Mouse (Mus musculus): ENCODE data around the gene Btbd35f29. TPM values are rescaled to one million over a fixed set of nuclear protein-coding genes. Genes with fewer than 3 reads are reported as not detected.
"Not testable (repeated sequence)": the region's sequence is repeated elsewhere in the genome, so short reads cannot be mapped to it uniquely, and the experiment has no call there.

The Btbd35f29 gene
- not detected in 2 replicates for polyA plus RNA-seq (2012; rRNA removed)

DNA sequence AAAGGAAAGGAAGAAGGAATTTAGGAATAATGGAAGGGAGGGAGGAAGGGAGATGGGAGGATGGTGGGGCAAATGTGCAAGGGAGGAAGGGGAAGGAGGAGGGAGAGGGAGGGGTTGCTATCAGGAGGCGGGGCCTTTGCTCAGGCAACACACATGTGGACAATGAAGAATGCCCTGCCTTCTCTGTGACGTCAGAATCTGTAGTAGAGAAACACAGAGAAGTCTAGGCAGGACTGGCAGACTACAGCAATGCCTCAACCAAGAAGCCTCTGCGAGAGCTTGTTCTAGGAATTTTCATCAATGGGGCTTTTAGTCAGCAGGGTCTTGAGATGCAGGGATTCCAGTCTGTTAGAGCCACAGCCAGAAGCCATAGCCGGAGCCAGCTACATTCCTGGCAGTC is at the start of gene Btbd35f29:
Gene Btbd35f29 (plus strand): TSS at position 301 of the 400 bp plus-strand sequence.
- DNase-seq (ENCODE audit: extremely low spot score in 1 of 2, low spot score in 1 of 2): not testable (repeated sequence)

DNA sequence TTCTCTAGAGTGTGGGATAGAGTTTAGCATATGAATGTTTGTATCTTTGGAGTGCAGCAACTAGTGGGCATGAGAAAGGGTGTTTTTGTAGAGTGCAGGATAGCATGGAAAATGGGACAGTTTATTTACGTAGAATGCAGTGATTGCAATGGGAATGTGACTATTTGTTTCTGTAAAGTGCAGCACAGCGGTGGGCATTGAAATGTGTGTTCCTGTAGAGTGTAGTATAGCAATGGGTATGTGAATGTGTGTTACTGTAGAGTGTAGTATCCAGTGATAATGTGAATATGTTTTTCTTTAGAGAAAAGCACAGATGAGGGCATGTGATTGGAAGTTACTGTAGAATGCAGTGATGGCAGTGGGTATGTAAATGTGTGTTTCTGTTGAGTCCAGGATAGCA is 23.9 kb downstream of the Btbd35f29 start:
- not testable (repeated sequence) for DNase-seq (ENCODE audit: extremely low spot score in 1 of 2, low spot score in 1 of 2)

DNA sequence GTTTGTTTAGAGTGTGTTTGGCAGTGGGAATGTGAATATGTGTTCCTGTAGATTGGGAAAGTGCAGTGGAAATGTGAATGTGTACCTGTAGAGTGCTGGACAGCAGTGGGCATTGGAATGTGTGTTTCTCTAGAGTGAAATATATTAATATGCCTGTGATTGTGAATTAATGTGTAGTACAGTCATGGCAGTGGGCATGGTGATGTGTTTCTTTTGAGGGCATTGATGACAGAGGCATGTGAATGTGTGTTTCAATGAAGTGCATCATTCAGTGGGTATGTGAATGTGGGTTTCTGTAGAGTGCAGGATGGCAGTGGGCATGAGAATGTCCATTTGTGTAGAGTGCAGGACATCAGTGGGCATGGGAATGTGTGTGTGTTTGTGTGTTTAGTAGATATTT is 27.7 kb downstream of the Btbd35f29 start:
- DNase-seq (ENCODE audit: extremely low spot score in 1 of 2, low spot score in 1 of 2): not testable (repeated sequence)

DNA sequence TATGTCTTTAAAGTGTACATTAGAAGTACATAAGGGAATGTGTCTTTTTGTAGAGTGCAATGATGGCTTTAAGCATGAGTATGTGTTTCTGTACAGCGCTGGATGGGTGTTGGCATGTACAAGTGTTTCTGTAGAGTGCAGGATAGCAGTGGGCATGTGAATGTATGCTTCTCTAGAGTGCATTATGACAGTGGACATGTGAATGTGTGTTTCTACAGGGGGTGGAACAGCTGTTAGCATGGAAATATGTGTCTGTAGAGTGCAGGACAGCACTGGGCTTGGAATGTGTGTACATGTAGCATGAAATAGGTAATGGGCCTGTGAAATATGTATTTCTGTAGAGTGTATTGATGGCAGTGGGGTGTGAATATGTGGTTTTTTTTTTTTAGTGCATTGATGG is 28.4 kb downstream of the Btbd35f29 start:
- not testable (repeated sequence) for DNase-seq (ENCODE audit: extremely low spot score in 1 of 2, low spot score in 1 of 2)

DNA sequence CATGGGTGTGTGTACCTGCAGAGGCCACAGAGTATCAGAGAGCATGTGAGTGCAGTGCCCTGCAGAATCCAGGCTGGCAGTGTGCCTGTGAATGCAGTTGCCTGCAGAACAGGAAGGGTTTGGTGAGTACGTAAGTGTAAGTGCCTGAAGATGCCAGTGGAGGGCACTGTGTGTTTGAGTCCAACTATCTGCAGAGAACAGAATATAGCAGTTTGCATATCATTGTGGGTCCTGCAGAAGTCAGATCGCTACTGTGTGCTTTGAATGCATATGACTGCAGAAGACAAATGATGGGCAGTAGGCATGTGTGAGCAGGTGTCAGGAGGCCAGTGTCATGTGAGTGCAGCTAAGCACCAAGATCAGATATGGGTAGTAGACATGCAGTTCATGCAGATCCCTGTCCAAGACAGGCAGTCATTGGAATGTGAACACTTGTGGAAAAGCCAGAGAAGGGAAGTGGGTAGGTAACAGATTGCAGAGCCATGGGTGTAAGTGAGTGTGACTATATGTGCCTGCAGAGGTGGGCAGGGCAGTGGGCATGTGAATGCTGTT is 41.1 kb downstream of the Btbd35f29 start:
- not testable (repeated sequence) for DNase-seq (ENCODE audit: extremely low spot score in 1 of 2, low spot score in 1 of 2)

DNA sequence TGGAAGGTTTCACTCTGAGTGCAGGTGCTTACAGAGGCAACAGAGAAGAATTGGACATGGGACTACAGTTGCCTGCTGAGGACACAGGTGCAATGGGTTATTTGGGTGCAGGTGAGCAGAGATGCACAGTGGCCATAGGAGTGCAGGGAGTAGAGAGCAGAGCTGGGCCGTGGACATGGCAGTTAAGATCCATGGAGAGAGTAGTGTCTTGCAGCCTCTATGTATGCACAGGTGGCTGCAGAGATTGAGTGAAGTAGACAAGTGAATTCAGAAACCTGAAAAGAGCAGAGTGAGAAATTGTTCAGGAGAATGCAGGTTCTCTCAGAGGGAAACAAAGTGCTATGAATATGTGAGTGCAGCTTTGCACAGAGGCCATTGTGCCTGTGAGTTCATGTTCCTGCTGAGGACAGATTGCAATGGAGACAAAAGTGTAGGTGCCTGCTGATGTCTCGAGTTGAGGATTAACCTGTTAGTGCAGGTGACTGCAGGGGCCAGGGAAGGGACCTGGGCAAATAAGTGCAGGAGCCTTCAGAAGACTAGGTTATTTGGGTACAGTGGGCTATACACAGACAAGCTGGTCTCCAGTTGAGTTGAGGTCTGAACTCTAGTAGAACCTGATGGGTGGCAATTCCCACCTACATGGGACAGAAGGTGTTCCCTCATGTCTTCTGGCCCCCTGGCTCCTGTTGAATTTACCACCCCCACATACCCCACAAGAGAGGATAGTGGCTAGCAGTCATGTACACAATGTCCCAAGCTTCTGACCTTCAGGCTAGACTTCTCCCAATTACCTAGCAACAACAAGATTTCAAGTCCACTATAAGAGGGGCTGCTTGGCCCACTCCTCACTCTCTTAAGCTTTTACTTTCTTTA is 42.2 kb downstream of the Btbd35f29 start:
- not testable (repeated sequence) for DNase-seq (ENCODE audit: extremely low spot score in 1 of 2, low spot score in 1 of 2)

DNA sequence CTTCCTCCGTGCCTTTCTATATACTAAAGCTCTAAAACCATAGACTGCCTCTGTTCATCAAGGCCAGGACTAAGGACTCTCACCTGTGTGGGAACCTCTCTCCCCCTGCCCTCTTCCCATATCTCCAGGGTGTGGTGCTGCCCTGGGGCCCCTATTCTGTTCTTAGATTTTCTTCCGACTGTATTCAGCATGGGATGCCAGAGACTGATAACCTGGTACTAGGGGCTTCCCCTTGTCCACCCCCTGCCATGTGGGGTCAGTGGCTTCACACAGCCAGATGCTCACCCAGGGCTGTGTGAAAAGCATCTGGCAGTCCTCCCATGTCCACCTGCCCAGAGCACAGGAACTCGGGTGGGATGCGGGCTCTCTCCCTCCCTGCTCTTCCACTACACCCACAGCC is 43.1 kb downstream of the Btbd35f29 start:
- DNase-seq (ENCODE audit: extremely low spot score in 1 of 2, low spot score in 1 of 2): not testable (repeated sequence)

- not testable (repeated sequence) for DNase-seq (ENCODE audit: extremely low spot score in 1 of 2, low spot score in 1 of 2)
Measured at GRCm38 (mm10) chrX:31162638-31163037, 45.2 kb downstream of the Btbd35f29 start.

DNA sequence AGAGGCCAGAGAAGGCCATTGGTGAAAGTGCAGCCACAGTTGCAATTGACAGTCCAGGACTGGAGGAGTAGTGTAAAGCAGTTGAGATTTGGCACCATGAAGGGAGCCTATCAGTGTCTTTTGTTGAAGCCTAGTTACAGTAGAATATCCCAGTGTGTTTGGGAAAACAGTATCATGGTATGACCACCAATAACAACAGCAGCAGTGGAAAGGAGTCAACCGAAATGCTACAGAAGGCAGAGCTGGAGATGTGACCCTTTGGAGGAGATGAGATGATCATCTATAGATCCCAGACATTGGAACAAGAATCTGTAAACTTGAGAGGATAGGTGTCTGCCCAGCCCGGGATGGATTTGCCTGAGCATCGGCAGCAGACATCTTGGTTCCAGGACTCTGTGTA is 47.7 kb downstream of the Btbd35f29 start:
- not testable (repeated sequence) for DNase-seq (ENCODE audit: extremely low spot score in 1 of 2, low spot score in 1 of 2)

Other genes with a start within 250 kb of the Btbd35f29 start
- not detected in 2 replicates for gene Spin2f, start 136.2 kb downstream of the Btbd35f29 start, polyA plus RNA-seq (2012; rRNA removed)
- gene Btbd35f26, start 218.8 kb downstream of the Btbd35f29 start, polyA plus RNA-seq (2012; rRNA removed): not detected in 2 replicates